Mouse (Mus musculus): ENCODE data around the gene Pacrg. TPM values are rescaled to one million over a fixed set of nuclear protein-coding genes. Genes with fewer than 3 reads are reported as not detected.

Pacrg gene
- total RNA-seq, 2 experiments from 2014 or later: not detected

- ATAC-seq (replicated peaks; ENCODE audit: poor library complexity, severe bottlenecking): no peak
Observed at GRCm38 (mm10) chr17:10360738-10361137, 479.4 kb downstream of the Pacrg start.

GRCm38 (mm10) chr17:10359466-10359865 lies 480.6 kb downstream of the Pacrg start:
- peak; percentile 44; the same call in 1 of the 2 replicates for ATAC-seq (replicated peaks; ENCODE audit: poor library complexity, severe bottlenecking)

- ATAC-seq (replicated peaks; ENCODE audit: poor library complexity, severe bottlenecking): no peak
Observed at GRCm38 (mm10) chr17:10357348-10357747, 482.8 kb downstream of the Pacrg start.

GRCm38 (mm10) chr17:10356294-10356693 lies 483.8 kb downstream of the Pacrg start:
- ATAC-seq (replicated peaks; ENCODE audit: poor library complexity, severe bottlenecking): no peak

GRCm38 (mm10) chr17:10355746-10356145 lies 484.4 kb downstream of the Pacrg start:
- no peak for ATAC-seq (replicated peaks; ENCODE audit: poor library complexity, severe bottlenecking)

Other genes with a start within 250 kb of the Pacrg start
- 1.8 and 1.9 TPM in 2 replicates for gene Prkn, start 73 bp upstream of the Pacrg start, total RNA-seq (2014; fragmentation: Nextera tagmentation)
- gene Prkn, start 73 bp upstream of the Pacrg start, total RNA-seq (2017): not detected in 2 replicates

Data from granulocyte monocyte progenitor cell, adult 5-6 weeks (primary cell).